Mouse (Mus musculus) MEL-GATA-1-ER (cell line): ENCODE data around the gene 2210010C04Rik.
"Not testable (repeated sequence)": the region's sequence is repeated elsewhere in the genome, so short reads cannot be mapped to it uniquely, and the experiment has no call there.

Experiments used
- DNase-seq: peaks from one replicate; pipeline ENCODE4 v3.0.0-alpha.2; 2012; ENCODE audit warnings: low read depth; ENCODE audit errors: extremely low read depth

The 2210010C04Rik gene

DNA sequence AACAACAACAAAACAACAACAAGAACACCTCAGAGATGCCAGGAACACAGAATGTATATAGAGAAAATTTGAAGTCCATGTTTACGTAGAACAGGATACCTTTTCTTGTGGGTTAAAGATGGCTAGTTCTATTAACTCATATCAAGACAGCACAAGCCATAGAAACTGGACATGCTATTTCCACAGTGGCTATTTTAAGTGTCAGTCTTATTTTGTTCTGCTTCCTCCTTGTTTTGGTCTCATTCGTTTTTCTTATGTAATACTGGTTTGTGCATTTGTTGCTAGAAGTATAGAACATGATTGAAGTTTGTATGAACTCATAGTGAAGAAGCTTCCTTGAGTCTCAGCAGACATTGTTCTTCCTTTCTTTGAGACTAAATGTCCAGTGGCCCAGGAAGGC, 16.2 kb downstream of the 2210010C04Rik start:
- DNase-seq = no peak

GRCm38 (mm10) chr6:41018629-41019028, 16.7 kb downstream of the 2210010C04Rik start:
- no peak for DNase-seq

DNA sequence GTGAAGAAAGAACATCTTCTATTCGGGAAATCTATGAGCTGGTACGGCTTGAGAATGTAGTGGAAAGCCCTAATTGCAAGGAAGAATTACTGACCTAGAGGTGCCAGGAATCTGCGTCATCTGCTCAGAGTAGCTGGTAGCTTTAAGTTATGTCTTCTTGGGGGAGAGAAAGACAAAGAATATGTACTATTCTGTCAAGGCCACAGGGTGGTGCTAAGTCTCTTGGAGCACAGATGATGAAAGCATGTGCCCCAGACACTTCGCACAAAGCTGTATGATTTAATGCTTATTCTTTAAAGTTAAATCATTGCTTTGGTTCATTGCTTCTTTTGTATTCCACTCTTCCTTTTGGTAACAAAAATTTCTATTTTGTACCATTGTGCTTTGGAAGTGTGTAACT, 20.2 kb downstream of the 2210010C04Rik start:
- no peak for DNase-seq

- not testable (repeated sequence) for DNase-seq
These were observed 35.9 kb downstream of the 2210010C04Rik start, which contains the start of gene Gm2663 for GRCm38 (mm10) chr6:40999379-40999778. Gm2663 (minus strand) TSS chr6:40999479.
